In genomic region chr6:28831011-28831853, GRCm38 (mm10) we compare ENCODE assay signal across 8 mouse cellular contexts. TPM values are rescaled to one million over a fixed set of nuclear protein-coding genes. Genes with fewer than 3 reads are reported as not detected.
DNase-seq lines count a peak whose midpoint lies in the region; ATAC-seq and TF ChIP-seq lines count a peak whose summit lies in the region.

Gene Lrrc4, minus strand, starts transcription at chr6:28831747.

- H3K4me2 ChIP-seq in lung, postnatal 0 days (replicated peaks; ENCODE audit: low read depth, low read length), result peak within 1 kb of the TSS; percentile 100
- peak within 1 kb of the TSS; percentile 100 for H3K4me2 ChIP-seq in intestine, postnatal 0 days (replicated peaks; ENCODE audit: low read depth)
- peak within 1 kb of the TSS; percentile 91 for H3K4me2 ChIP-seq in midbrain, embryonic 15.5 days

- H3K9ac ChIP-seq in lung, postnatal 0 days (replicated peaks; ENCODE audit: low read depth), result peak within 1 kb of the TSS; percentile 23; the same call in 1 of the 2 replicates
- peak within 1 kb of the TSS; percentile 76 for H3K9ac ChIP-seq in intestine, postnatal 0 days (ENCODE audit: low read depth, low read length)
- peak within 1 kb of the TSS; percentile 93 for H3K9ac ChIP-seq in midbrain, embryonic 15.5 days

- no peak for TF ChIP-seq CTCF in lung, postnatal 0 days (IDR thresholded peaks at IDR 0.05)
- no peak for TF ChIP-seq CTCF in intestine, postnatal 0 days (IDR thresholded peaks at IDR 0.05; ENCODE audit: low read depth)

- peak; percentile 45 for DNase-seq in embryo, embryonic 10.5 days (ENCODE audit: low spot score)
- DNase-seq in embryo, embryonic 11 days, result no peak
- DNase-seq in lung, postnatal 0 days (ENCODE audit: low spot score), result no peak
- no peak for DNase-seq in lung, postnatal 10 days
- no peak for DNase-seq in natural killer cell, adult 2 months (ENCODE audit: low spot score in 2 of 2)
- no peak for DNase-seq in spleen, postnatal 4 days (ENCODE audit: low spot score in 2 of 2)

- no peaks in the 10 kb centered on the region for H3K9me3 ChIP-seq in lung, postnatal 0 days (ENCODE audit: low read length)
- no peaks in the 10 kb centered on the region for H3K9me3 ChIP-seq in intestine, postnatal 0 days (ENCODE audit: control insufficient read depth)
- H3K9me3 ChIP-seq in midbrain, embryonic 15.5 days, result no peaks in the 10 kb centered on the region

- H3K4me1 ChIP-seq in lung, postnatal 0 days (ENCODE audit: insufficient read depth, low read depth, low read length), result peaks cover 5% of the 10 kb centered on the region; the same call in 1 of the 2 replicates
- H3K4me1 ChIP-seq in intestine, postnatal 0 days (replicated peaks; ENCODE audit: control insufficient read depth, insufficient read depth, low read length), result 0 out of 2 replicates have a peak, but pooled peaks cover 4% of the 10 kb centered on the region
- H3K4me1 ChIP-seq in midbrain, embryonic 15.5 days, result peaks cover 63% of the 10 kb centered on the region

- 50% methylated on average over 27 of the region's 27 CpGs for WGBS in lung, postnatal 0 days
- 69% methylated on average over 27 of the region's 27 CpGs for WGBS in intestine, postnatal 0 days
- WGBS in midbrain, embryonic 15.5 days, result 23% methylated on average over 27 of the region's 27 CpGs

- H3K36me3 ChIP-seq in lung, postnatal 0 days (ENCODE audit: insufficient read depth, low read length), result no peaks in the 10 kb centered on the region
- no peaks in the 10 kb centered on the region; the same call in 1 of the 2 replicates for H3K36me3 ChIP-seq in intestine, postnatal 0 days (ENCODE audit: control insufficient read depth, insufficient read depth)
- no peaks in the 10 kb centered on the region for H3K36me3 ChIP-seq in midbrain, embryonic 15.5 days (replicated peaks)

- no peak for ATAC-seq in lung, postnatal 0 days
- no peak for ATAC-seq in intestine, postnatal 0 days
- ATAC-seq in midbrain, embryonic 15.5 days (replicated peaks), result peak; percentile 3; the same call in 1 of the 2 replicates

- TF ChIP-seq EP300 in lung, postnatal 0 days (IDR thresholded peaks at IDR 0.05), result no peak

- no peaks in the 10 kb centered on the region; the same call in 1 of the 2 replicates for H3K27me3 ChIP-seq in lung, postnatal 0 days (replicated peaks; ENCODE audit: insufficient read depth, low read length)
- H3K27me3 ChIP-seq in intestine, postnatal 0 days (replicated peaks; ENCODE audit: control insufficient read depth, insufficient read depth, low read length), result no peaks in the 10 kb centered on the region
- no peaks in the 10 kb centered on the region for H3K27me3 ChIP-seq in midbrain, embryonic 15.5 days (replicated peaks)

- no peak within 1 kb of the TSS for H3K27ac ChIP-seq in lung, postnatal 0 days (ENCODE audit: low read length)
- peak within 1 kb of the TSS; percentile 84 for H3K27ac ChIP-seq in intestine, postnatal 0 days (ENCODE audit: low read depth, low read length)
- H3K27ac ChIP-seq in midbrain, embryonic 15.5 days, result peak within 1 kb of the TSS; percentile 98

- peak within 1 kb of the TSS; percentile 57 for H3K4me3 ChIP-seq in lung, postnatal 0 days (ENCODE audit: low read depth, low read length)
- H3K4me3 ChIP-seq in intestine, postnatal 0 days (ENCODE audit: low read depth, low read length), result peak within 1 kb of the TSS; percentile 63
- peak within 1 kb of the TSS; percentile 81 for H3K4me3 ChIP-seq in midbrain, embryonic 15.5 days

RNA-seq across cellular contexts. Expression of gene Lrrc4, which starts in this region (rescaled TPM):
- polyA plus RNA-seq in lung, postnatal 0 days (2015; fragmentation: Nextera tagmentation; extraction: Ambion mirVana), result 0.35 TPM in 2 replicates
- 2.8 and 3.2 TPM in 2 replicates for polyA plus RNA-seq in intestine, postnatal 0 days (2015; fragmentation: Nextera tagmentation; extraction: Ambion mirVana)
- 7.0 and 7.6 TPM in 2 replicates for polyA plus RNA-seq in midbrain, embryonic 15.5 days (2015; fragmentation: Nextera tagmentation; extraction: Ambion mirVana)

Comparison
In these comparisons a context has a peak if more than half of its experiments do, and no peak if none do; other contexts are left out.
1. H3K9ac ChIP-seq: peak in every context shown above with its lines; median percentile 93 in midbrain, embryonic 15.5 days; 76 in intestine, postnatal 0 days; 23 in lung, postnatal 0 days.